Mouse (Mus musculus): ENCODE results near the gene Oat.

The Oat gene

GRCm38 (mm10) chr7:132593762-132594161, 17.6 kb upstream of the Oat start:
- in situ Hi-C loops (cut with MboI) = no loop called here

- in situ Hi-C loops (cut with MboI) = no loop called here
Measured at GRCm38 (mm10) chr7:132589610-132590009, 13.4 kb upstream of the Oat start.

DNA sequence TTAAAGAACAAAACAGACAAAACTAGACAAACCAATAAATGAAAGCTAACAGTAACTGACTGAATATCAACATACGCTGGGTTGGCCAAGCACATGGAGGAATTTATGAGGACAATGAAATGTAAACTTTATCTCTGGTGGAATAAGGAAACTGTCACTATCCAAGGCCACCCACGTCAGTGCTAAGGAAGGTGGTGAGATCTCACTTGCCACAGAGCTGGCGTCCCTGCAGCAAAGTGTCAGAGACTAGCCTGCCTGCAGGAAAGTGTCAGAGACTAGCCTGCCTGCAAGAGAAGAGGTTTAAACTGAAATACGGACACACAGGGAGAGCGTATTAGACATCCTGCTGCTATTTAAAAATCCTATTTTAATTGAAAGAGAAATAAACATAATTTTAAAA, 11.0 kb upstream of the Oat start:
- in situ Hi-C loops (cut with MboI) = no loop called here

DNA sequence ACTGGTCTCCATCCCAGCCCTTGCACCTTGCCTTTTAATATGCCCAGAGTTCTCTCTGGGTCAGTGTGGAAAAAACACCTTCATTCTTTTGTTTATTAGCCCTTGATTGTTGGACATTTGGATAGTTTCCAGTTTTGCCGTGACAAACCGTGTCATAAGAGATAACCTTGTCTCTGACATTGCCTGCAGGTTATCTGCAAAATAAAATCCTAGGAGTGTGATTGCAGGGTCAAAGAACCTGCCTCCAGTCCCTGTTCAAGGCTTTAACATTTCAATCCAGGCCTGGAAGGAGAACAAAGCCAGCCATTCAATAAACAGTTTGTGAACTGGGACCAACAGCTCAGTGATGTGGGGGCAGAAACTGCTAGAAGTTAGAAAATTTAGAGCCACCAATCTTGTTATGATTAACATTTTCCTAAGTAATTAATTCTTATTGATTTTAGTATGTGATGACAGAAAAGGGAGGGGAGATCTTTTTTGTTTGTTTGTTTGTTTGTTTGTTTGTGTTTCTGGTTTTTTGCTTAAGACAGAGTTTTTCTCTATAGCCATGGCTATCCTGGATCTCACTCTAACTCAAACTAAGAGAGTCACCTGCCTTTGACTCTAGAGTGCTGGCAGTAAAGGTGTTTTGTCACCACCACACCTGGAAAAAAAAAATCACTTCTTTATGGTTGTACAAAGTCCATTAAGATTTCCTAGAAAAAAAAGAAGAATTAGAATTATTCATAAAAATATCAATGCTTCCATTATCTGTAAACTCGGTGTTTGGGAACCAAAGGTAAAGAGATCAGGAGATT, 9.7 kb upstream of the Oat start:
- in situ Hi-C loops (cut with MboI) = no loop called here

- in situ Hi-C loops (cut with MboI) = no loop called here
Measured at GRCm38 (mm10) chr7:132581441-132581840, 5.2 kb upstream of the Oat start.

- in situ Hi-C loops (cut with MboI) = no loop called here
Measured at GRCm38 (mm10) chr7:132580511-132580910, 4.3 kb upstream of the Oat start.

DNA sequence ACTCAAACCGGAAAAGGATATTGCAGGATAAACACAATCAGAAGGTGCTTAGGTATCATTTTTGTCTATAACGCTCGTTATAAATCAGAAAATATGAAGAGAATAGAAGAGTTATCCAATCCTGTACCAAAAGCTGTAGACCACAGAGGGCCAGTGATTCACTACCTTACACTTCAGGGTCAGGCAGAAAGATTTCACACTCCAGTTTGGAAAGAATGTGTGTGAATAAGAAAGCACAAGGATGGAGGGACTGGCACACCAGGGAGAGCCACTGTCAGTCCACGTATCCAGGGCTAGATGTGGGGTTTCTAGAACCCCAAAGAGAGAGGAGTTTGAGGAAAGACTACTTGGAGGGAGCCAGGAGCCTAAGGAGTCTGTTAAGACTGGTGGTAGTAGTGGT, 693 bp upstream of the Oat start:
- in situ Hi-C loops (cut with MboI) = no loop called here

DNA sequence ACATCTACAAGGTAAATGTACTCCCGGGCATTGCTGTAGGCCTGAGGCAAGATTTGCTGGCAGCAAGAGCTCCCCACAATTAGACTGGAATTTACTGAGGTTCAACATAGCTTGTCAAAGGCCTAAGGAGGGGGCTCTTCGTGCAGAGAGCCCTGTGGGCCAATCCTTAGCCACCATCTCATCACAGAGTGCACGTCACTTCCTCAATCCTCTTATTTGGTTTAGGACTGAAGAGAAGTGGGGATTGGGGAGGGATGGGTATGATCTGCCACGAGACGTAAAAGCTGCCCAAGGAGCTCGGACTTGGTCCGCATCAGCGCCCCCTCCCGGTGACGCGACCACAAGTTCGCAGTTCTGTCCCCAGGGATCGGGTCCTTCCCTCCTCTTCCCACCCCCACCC, 575 bp downstream of the Oat start:
- in situ Hi-C loops (cut with MboI) = no loop called here

DNA sequence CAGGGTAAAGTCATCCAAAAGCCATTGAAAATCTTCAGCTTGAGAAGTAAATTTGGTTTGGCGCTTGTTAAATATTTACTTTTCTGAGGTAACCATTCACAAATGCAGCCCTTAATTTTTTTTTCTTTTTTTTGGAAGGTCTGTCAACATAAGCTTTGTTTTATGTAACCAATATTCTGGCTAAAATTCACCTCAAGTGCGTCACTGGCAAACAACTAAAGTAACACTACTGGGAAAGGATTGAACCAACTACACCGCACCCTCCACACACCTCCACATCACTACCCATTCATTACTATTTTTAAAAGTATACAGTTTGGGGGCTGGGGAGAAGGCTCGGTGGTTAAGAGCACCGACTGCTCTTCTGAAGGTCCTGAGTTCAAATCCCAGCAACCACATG, 1.6 kb downstream of the Oat start:
- in situ Hi-C loops (cut with MboI) = loop anchor here (25.0 kb wide), 1 partner anchor 1012 kb away; the partner anchor contains the start of gene Bub3

- in situ Hi-C loops (cut with MboI) = loop anchor here (25.0 kb wide), 1 partner anchor 1011 kb away; the partner anchor contains the start of gene Bub3
Measured at GRCm38 (mm10) chr7:132573205-132573604, 3.0 kb downstream of the Oat start.

DNA sequence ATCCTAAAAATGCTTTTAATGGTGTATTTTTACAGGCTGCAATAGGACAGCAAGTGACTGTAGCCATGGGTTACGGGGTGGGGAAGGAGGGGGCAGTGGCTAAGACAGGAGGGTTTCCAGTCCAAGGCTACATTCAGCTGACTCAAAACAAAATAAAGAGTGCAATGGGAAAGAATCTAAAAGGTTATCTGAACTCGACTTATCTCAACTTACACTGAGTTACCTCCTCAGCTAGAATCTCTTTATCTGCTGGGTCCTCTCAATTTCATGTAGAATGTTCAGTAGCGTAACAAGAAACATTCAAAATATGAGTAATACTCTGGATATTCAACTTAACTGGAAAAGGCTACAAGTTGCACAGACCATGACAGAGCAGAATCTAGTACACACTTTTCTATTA, 3.5 kb downstream of the Oat start:
- in situ Hi-C loops (cut with MboI) = loop anchor here (25.0 kb wide), 1 partner anchor 1010 kb away; the partner anchor contains the start of gene Bub3

- in situ Hi-C loops (cut with MboI) = loop anchor here (25.0 kb wide), 1 partner anchor 1009 kb away; the partner anchor contains the start of gene Bub3
Measured at GRCm38 (mm10) chr7:132571481-132571880, 4.7 kb downstream of the Oat start.

DNA sequence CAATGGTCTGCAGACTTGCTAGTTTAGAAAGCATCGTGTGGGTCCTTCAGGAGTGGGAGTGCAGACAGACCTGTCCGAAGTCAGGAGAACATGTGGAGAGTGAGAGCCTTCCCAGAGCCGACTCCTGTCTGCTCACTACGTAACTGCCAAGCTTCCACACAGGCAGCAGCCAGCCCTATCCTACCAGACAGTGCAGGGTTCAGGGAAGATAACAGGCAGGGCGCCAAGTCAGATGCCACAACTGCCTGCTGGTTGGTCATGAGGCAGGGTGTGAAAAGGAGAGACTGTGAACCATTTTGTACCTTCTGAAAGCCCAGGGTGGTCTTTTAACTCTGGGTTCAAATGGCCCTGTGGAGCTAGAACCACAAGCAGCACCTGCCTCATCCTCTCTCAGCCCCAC, 6.1 kb downstream of the Oat start:
- in situ Hi-C loops (cut with MboI) = loop anchor here (25.0 kb wide), 1 partner anchor 1008 kb away; the partner anchor contains the start of gene Bub3

- in situ Hi-C loops (cut with MboI) = loop anchor here (25.0 kb wide), 1 partner anchor 1007 kb away; the partner anchor contains the start of gene Bub3
Measured at GRCm38 (mm10) chr7:132568817-132569216, 7.4 kb downstream of the Oat start.

- in situ Hi-C loops (cut with MboI) = loop anchor here (25.0 kb wide), 1 partner anchor 1004 kb away; the partner anchor contains the start of gene Bub3
Measured at GRCm38 (mm10) chr7:132565831-132566230, 10.4 kb downstream of the Oat start.

DNA sequence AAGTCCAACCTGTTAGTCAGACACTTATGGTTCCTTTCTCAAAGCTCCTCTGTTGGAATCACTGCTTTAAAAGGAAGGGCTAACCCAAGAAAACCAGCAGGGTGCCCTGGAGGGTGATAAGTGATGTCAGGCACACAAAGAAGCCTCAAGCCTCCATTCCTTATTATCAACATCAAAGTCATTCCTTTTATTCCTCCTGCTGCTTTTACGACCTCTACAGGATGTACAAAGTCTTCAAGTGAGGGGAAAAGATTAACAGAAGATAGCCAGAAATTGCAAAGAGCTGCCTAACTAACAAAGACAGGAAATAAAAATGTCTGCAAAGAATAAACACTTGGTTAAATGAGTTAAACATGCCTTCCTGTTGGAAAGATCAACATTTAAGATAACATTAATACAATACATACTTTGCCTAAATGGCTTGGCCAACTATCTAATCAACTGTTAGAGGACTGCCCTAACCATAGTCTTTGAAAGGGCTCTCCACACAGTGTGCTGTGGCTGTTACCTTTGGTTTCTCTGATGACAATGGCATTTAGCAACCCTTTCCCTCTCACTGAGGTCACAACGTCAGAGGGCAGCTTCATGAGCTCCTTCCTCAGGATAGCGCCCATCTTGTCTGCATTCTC, 16.9 kb downstream of the Oat start:
- in situ Hi-C loops (cut with MboI) = loop anchor here (10.0 to 25.0 kb wide), 2 partner anchors 334 to 997 kb away; partner anchors contain the start of gene Bub3

DNA sequence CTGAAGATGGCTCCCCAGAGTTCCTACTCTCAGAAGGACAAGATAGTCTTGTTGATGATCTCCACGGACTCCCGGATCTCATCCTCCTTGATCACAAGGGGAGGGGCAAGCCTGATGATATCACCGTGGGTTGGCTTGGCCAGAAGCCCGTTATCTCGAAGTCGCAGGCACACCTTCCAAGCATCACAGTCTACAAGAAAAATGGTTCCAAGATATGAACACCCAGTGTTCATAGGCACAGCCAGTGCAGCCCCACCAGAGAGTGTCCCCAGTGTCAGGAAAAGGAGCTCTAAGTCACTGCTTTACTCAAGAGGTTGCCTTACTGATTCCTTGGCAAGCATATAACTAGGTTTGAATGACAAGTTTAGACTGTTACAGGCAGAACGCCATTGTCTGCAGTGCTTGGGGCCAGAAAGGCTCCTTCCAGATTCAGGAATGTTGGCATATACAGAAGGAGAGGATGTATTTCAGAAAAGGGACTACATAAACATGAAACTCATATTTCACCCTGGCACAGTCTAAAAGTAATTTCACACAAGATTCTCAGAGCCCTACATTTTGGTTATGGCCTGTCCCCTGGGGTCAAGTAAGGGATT, 18.0 kb downstream of the Oat start:
- in situ Hi-C loops (cut with MboI) = loop anchor here (10.0 to 25.0 kb wide), 2 partner anchors 333 to 996 kb away; partner anchors contain the start of gene Bub3

DNA sequence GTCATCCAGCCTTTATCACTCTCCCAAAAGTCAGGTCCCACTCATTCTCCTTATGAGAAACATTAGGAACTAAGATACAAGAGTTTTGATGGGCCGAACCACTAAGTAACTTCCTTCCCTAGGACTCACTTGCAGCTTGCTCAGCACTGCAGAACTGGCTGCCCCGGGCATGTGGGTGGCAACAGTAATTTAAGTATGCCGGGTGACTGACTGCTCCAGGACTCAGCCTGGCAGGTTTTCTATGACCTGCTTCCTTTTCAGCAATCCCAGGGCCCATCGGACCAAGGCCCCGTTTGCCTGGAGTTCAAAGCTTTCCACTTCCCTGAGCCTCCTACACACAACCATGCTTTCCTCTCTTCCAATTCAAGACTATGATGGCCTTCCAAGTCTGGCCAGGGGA, 19.6 kb downstream of the Oat start:
- in situ Hi-C loops (cut with MboI) = loop anchor here (10.0 to 25.0 kb wide), 2 partner anchors 332 to 994 kb away; partner anchors contain the start of gene Bub3

GRCm38 (mm10) chr7:132555911-132556310, 20.3 kb downstream of the Oat start:
- in situ Hi-C loops (cut with MboI) = loop anchor here (10.0 to 25.0 kb wide), 2 partner anchors 331 to 994 kb away; partner anchors contain the start of gene Bub3

- in situ Hi-C loops (cut with MboI) = loop anchor here (10.0 to 25.0 kb wide), 2 partner anchors 329 to 992 kb away; partner anchors contain the start of gene Bub3
Measured at GRCm38 (mm10) chr7:132554091-132554490, 22.1 kb downstream of the Oat start.

- in situ Hi-C loops (cut with MboI) = loop anchor here (10.0 to 25.0 kb wide), 2 partner anchors 327 to 989 kb away; partner anchors contain the start of gene Bub3
Measured at GRCm38 (mm10) chr7:132551351-132552126, 24.7 kb downstream of the Oat start.

All from mature B cell (primary cell).